Mouse (Mus musculus) kidney, adult 18-20 months (tissue): ENCODE measurements at regions not wholly inside any gene's neighbourhood (a gene's known extent, or its start where the extent isn't known, plus 50 kb on each side); places are given as distances from the start of the nearest gene placed in this dataset.

Experiments
- DNase-seq: peaks from one replicate; pipeline ENCODE4 v3.0.0; 2021

DNA sequence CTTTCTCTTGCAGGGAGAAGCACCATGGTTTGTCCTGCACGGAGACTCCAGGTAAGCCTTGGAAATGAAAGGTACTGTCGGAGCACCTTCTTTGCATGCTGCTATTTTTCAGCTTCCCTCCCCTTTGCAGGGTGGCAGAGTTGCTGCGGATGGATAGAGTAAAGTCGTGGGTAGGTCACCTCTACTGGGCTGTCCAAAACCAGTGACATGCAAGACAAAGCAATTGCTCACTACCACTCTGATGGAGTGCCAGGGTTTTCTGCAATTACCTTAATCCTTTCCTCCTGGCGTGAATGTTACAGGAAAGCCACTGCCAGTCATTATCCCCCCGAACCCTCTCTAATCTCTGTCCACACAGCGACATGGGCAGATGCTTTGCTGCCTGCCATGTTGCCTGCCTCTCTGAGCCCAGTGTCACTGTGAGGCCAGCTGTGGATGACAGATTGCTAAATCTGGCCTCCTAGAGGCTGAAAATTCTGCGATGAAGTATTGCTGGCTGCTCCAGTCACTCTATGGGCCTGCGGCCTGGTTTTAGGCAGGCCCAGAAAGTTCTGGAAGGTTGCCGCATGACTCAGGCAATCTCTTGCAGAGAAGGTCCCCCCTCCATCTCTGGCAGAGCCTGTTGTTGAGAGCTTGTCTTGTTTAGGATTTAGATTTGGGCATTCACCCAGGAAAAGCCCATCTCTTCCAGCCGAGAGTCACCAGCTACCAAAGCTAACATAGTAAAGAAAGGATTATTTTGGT, 54.1 kb upstream of the Sod3 start:
- DNase-seq: no peak

DNA sequence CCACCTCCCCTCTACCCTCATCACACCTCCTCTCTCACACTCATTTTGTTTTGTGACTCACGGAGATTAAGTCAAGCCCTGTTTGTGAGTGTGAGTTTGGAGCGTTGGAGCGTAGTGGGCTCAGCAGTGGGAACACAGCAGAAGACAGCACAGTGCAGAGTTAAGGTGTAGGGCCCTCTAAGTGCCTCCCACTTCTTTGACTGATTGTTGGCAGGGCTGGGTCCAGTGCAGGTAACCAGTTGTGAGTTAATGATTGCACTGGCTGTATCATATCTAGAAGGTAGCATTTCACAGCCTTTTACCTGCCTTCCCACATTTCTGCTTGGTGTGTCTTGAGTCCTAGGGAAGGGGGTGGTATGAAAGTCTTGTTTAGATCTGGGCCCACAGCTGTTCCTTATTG, 67.3 kb upstream of the Sod3 start:
- no peak for DNase-seq

DNA sequence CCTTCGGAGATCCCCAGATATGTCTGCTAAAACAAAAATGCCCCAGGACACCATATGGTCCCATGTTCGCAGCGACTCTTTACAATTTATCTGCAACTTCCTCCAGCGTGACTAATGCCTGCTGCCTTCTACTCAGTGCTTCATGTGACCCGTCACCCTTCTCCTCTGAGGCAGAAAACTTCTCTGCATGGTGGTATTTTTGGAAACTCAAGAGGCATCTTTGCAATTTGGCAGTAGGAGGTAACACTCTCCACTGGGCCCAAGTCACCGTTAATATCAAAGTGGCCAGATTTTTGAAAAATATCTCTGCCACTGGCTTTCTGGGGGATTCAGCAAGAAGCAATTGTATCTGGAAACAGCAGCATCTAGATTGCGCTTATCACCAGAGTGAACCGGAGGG, 69.1 kb upstream of the Sod3 start:
- no peak for DNase-seq

DNA sequence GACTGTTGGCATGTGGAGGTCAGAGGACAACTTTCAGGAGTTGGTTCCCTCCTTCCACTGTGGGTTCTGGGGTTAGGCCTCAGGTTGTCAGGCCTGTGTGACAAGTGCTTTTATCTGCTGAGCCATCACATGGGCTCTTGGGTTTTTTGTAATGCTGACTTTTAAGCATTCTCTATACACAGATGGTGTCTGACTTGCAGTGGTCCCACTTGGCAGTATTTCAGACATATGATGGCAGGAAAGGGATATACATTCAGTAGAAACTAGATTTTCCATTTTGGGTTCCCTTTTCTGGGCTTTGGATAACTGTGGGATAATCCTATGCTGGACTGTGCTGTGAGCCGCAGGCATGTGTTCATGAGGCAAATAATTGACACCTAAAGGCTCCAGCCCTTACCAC, 75.3 kb upstream of the Sod3 start:
- no peak for DNase-seq

DNA sequence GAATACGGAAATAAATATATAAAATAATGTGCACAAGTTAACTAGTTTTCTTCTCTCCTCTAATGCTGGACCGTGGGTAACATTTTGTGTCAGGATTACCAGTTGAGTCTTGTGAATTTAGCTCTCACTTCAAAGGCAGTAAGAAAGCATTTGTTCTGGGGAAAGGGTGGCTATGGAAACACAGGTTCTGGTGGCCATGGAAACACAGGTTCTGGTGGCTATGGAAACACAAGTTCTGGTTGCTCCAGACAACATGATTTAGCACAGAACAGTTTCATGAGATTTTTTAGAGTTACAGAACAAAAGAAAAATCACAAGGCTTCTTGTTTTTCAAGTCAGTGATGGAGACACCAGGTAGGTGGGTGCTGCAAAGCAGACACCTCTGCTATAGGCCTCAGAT, 82.7 kb upstream of the Sod3 start:
- no peak for DNase-seq

GRCm38 (mm10) chr5:52278111-52278510, 85.5 kb upstream of the Sod3 start:
- no peak for DNase-seq

GRCm38 (mm10) chr5:52263214-52263613, 72.9 kb upstream of the Dhx15 start:
- no peak for DNase-seq

GRCm38 (mm10) chr5:52258075-52258474, 67.8 kb upstream of the Dhx15 start:
- no peak for DNase-seq

DNA sequence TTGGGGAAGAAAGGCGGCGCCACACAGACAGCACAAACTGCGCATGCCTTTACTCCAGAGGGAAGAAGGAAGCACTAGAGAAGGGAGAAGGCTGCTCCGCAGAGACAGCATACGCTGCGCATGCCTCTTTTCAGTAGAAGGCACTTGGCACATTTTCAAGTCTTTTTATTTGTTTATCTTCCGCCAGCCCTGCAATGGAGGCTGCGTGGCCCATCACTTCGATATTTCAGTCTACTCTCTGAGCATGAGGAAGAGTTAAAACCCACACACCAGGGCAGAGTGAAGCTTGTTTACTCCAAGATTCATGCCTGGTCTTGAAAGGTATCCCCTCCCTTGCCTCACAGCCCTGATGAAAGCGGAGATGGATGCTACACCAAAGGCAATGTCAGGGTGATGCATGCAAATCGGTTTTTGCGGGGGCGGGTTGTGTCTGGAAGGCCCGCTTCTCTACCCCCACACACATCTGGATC, 64.3 kb upstream of the Dhx15 start:
- peak; percentile 8 for DNase-seq

DNA sequence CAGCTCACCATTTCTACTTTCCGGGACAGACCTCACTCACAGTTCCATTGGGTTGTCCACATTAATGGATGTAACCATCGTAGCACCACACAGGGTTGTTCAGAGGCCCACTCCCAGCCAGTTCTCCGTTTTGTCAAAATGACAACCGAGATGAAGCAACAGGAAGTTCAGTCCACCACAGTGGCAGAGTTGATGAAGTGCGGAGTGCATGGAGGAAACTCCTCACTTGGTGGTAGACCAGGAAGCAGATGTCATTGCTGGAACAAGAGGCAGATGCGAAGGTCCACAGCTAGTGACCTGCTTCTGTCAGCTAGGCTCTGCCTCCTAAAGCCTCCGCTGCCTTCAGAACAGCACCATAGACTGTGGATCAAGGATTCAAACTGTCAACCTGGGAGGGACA, 59.5 kb upstream of the Dhx15 start:
- no peak for DNase-seq

GRCm38 (mm10) chr5:52243931-52244330, 53.6 kb upstream of the Dhx15 start:
- DNase-seq: no peak

- no peak for DNase-seq
Measured at GRCm38 (mm10) chr5:52242414-52242813, 52.1 kb upstream of the Dhx15 start.

DNA sequence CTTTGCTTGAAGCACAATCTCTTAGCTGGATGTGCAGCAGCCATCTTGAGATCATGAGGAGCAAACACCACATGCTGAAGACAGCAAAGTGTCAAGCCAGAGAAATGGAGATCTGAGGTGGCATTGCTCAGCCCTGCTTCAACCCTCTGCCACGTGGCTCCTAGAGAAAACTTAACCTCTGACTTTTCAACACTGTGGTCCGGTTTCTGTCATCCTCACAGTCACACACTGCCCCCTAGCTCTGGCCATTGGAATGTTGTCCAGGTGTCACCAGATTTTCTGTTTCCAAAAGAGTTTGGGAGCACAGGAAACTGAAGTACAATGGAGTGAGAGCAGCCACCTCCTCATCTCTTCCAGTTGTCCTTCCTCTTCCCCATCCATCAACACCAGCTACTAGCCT, 50.2 kb upstream of the Dhx15 start:
- peak; percentile 52 for DNase-seq
